In the genomic region with DNA sequence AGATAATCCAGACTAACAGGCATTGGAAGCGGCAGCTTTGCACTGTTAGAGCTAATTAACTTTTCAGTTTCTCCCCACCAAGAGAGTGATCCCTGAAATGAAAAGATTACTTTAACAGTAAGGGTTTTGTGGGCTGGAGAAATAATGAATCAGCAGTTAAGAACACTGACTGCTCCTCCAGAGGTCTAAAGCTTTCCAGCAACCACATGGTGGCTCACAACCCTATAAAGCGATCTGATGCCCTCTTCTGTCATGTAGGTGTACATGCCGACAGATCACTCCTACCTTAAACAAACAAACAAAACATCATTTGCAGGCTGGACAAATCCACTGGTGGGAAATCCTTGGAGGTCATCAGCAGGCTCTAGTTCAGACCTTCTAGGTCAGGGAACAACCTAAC, we compare ENCODE assay signal across 16 mouse cellular contexts. TPM values are rescaled to one million over a fixed set of nuclear protein-coding genes. Genes with fewer than 3 reads are reported as not detected.
A peak's percentile ranks its signal among the peaks of the same experiment; 100 is the strongest.
DNase-seq lines count a peak whose midpoint lies in the region; ATAC-seq and TF ChIP-seq lines count a peak whose summit lies in the region.
"Had no signal": no experiment of that assay in that cellular context is flagged by ENCODE, and none has a peak within 500 bp of the region (broad histone marks: within the 10 kb centered on the region; RNA-seq: fewer than 3 reads in every experiment).

No protein-coding gene starts in this region.

- no peaks in the 10 kb centered on the region for H3K27me3 ChIP-seq in heart, postnatal 0 days (ENCODE audit: control insufficient read depth, insufficient read depth, low read length)
- H3K27me3 ChIP-seq in neural tube, embryonic 15.5 days (replicated peaks) = no peaks in the 10 kb centered on the region
- H3K27me3 ChIP-seq: neural tube, embryonic 12.5 days had no signal

- no peak overlapping the region for H3K4me2 ChIP-seq in heart, postnatal 0 days (ENCODE audit: low read depth, low read length)
- H3K4me2 ChIP-seq in neural tube, embryonic 15.5 days = no peak overlapping the region
- H3K4me2 ChIP-seq: neural tube, embryonic 12.5 days had no signal

- intact Hi-C loops in left cerebral cortex, postnatal 4 days (cut with DNase I) = no loop called here

- no peak overlapping the region for H3K27ac ChIP-seq in heart, postnatal 0 days (ENCODE audit: low read depth)
- no peak overlapping the region for H3K27ac ChIP-seq in neural tube, embryonic 15.5 days (replicated peaks)
- H3K27ac ChIP-seq: hindbrain, embryonic 10.5 days; neural tube, embryonic 12.5 days had no signal

- no peak for TF ChIP-seq EP300 in heart, postnatal 0 days (IDR thresholded peaks at IDR 0.05; ENCODE audit: low read depth)

- H3K4me3 ChIP-seq in heart, postnatal 0 days (ENCODE audit: low read depth, low read length) = no peak overlapping the region
- H3K4me3 ChIP-seq in neural tube, embryonic 15.5 days (replicated peaks) = no peak overlapping the region
- H3K4me3 ChIP-seq: hindbrain, embryonic 10.5 days; neural tube, embryonic 12.5 days had no signal

- DNase-seq in heart, postnatal 0 days (ENCODE audit: low spot score) = no peak
- no peak for DNase-seq in heart, adult 9 months (ENCODE audit: low spot score in 2 of 2)
- DNase-seq in neural tube, embryonic 10.5 days (ENCODE audit: extremely low spot score, low spot score) = no peak
- DNase-seq in left cerebral cortex, postnatal 4 days = no peak
- no peak for DNase-seq in gastrocnemius, adult 8-10 months (ENCODE audit: low spot score in 2 of 2)
- DNase-seq: cerebellum, adult 11 months; kidney, adult 18-20 months; lung, postnatal 10 days; midbrain, embryonic 14.5 days; right cerebral cortex, postnatal 25 days had no signal

- H3K9me3 ChIP-seq in heart, postnatal 0 days (replicated peaks; ENCODE audit: control insufficient read depth, low read length) = no peaks in the 10 kb centered on the region
- no peaks in the 10 kb centered on the region for H3K9me3 ChIP-seq in neural tube, embryonic 15.5 days (replicated peaks)
- H3K9me3 ChIP-seq: hindbrain, embryonic 10.5 days; neural tube, embryonic 12.5 days had no signal

- no peak overlapping the region for H3K9ac ChIP-seq in heart, postnatal 0 days (replicated peaks; ENCODE audit: low read depth, low read length)
- no peak overlapping the region for H3K9ac ChIP-seq in neural tube, embryonic 15.5 days (replicated peaks)
- H3K9ac ChIP-seq: neural tube, embryonic 12.5 days had no signal

- no peaks in the 10 kb centered on the region for H3K36me3 ChIP-seq in heart, postnatal 0 days (replicated peaks; ENCODE audit: control insufficient read depth, insufficient read depth, low read length)
- no peaks in the 10 kb centered on the region for H3K36me3 ChIP-seq in neural tube, embryonic 15.5 days
- H3K36me3 ChIP-seq: hindbrain, embryonic 10.5 days; neural tube, embryonic 12.5 days had no signal

- ATAC-seq in heart, postnatal 0 days (ENCODE audit: insufficient read depth, low read depth) = no peak
- ATAC-seq in neural tube, embryonic 15.5 days (ENCODE audit: low FRiP score) = peak; percentile 63; the same call in 1 of the 2 replicates
- ATAC-seq in granulocyte monocyte progenitor cell, adult 5-6 weeks (replicated peaks; ENCODE audit: poor library complexity, severe bottlenecking) = peak; percentile 62
- ATAC-seq in megakaryocyte-erythroid progenitor cell, adult 5-6 weeks (replicated peaks; ENCODE audit: low FRiP score, low TSS enrichment, poor library complexity, severe bottlenecking) = peak; percentile 89

- H3K4me1 ChIP-seq in heart, postnatal 0 days (ENCODE audit: control insufficient read depth, insufficient read depth) = peaks cover 6% of the 10 kb centered on the region
- H3K4me1 ChIP-seq in neural tube, embryonic 15.5 days = peaks cover 6% of the 10 kb centered on the region

- peak; percentile 42 for TF ChIP-seq CTCF in heart, postnatal 0 days (IDR thresholded peaks at IDR 0.05; ENCODE audit: low read depth)

- 42% methylated on average over 3 of the region's 3 CpGs for WGBS in heart, postnatal 0 days
- 61% methylated on average over 3 of the region's 3 CpGs for WGBS in neural tube, embryonic 15.5 days

RNA-seq across cellular contexts. Expression of gene Zfp324, which starts 10.7 kb away (rescaled TPM):
- 2.9 and 10.9 TPM in 2 replicates for total RNA-seq in heart, postnatal 0 days (2014; rRNA removed; ENCODE audit: low replicate concordance)
- polyA plus RNA-seq in heart, postnatal 0 days (2015; fragmentation: Nextera tagmentation; extraction: Ambion mirVana) = 3.7 and 4.2 TPM in 2 replicates
- polyA plus RNA-seq in neural tube, embryonic 15.5 days (2015; fragmentation: Nextera tagmentation; extraction: Ambion mirVana) = 13.1 and 13.3 TPM in 2 replicates
- total RNA-seq in granulocyte monocyte progenitor cell, adult 5-6 weeks (2014; fragmentation: Nextera tagmentation) = 5.9 and 8.6 TPM in 2 replicates
- 7.6 and 7.8 TPM in 2 replicates for total RNA-seq in granulocyte monocyte progenitor cell, adult 5-6 weeks (2017)
- total RNA-seq in megakaryocyte-erythroid progenitor cell, adult 5-6 weeks (2014; fragmentation: Nextera tagmentation) = 3.7 and 4.3 TPM in 2 replicates
- total RNA-seq in megakaryocyte-erythroid progenitor cell, adult 5-6 weeks (2017) = 3.1 and 7.7 TPM in 2 replicates
- 10 to 100 TPM; 17.5 to 17.8 TPM for total RNA-seq in left cerebral cortex, postnatal 4 days (2021)
- 1 to 10 TPM; 1.3 to 2.7 (median 1.6) TPM for total RNA-seq in gastrocnemius, adult 8-10 months (2022)

RNA-seq across cellular contexts. Expression of gene Zfp446, which starts 22.8 kb away (rescaled TPM):
- total RNA-seq in heart, postnatal 0 days (2014; rRNA removed; ENCODE audit: low replicate concordance) = 2.5 and 6.2 TPM in 2 replicates
- polyA plus RNA-seq in heart, postnatal 0 days (2015; fragmentation: Nextera tagmentation; extraction: Ambion mirVana) = 3.1 and 3.3 TPM in 2 replicates
- 9.1 and 10.3 TPM in 2 replicates for polyA plus RNA-seq in neural tube, embryonic 15.5 days (2015; fragmentation: Nextera tagmentation; extraction: Ambion mirVana)
- total RNA-seq in granulocyte monocyte progenitor cell, adult 5-6 weeks (2014; fragmentation: Nextera tagmentation) = 5.4 and 9.5 TPM in 2 replicates
- total RNA-seq in granulocyte monocyte progenitor cell, adult 5-6 weeks (2017) = 3.0 and 4.0 TPM in 2 replicates
- 6.1 and 9.0 TPM in 2 replicates for total RNA-seq in megakaryocyte-erythroid progenitor cell, adult 5-6 weeks (2014; fragmentation: Nextera tagmentation)
- total RNA-seq in megakaryocyte-erythroid progenitor cell, adult 5-6 weeks (2017) = 1.6 and 1.9 TPM in 2 replicates
- total RNA-seq in left cerebral cortex, postnatal 4 days (2021) = 1 to 10 TPM; 8.6 to 9.0 TPM
- 1 to 10 TPM; 1.1 to 2.3 (median 2.2) TPM for total RNA-seq in gastrocnemius, adult 8-10 months (2022)

RNA-seq across cellular contexts. Expression of gene Rnf225, which starts 27.7 kb away (rescaled TPM):
- not detected in 2 replicates for total RNA-seq in heart, postnatal 0 days (2014; rRNA removed; ENCODE audit: low replicate concordance)
- 0.14 and 0.19 TPM in 2 replicates for polyA plus RNA-seq in heart, postnatal 0 days (2015; fragmentation: Nextera tagmentation; extraction: Ambion mirVana)
- polyA plus RNA-seq in neural tube, embryonic 15.5 days (2015; fragmentation: Nextera tagmentation; extraction: Ambion mirVana) = 0.96 and 1.1 TPM in 2 replicates
- 0.92 and 0.95 TPM in 2 replicates for total RNA-seq in granulocyte monocyte progenitor cell, adult 5-6 weeks (2014; fragmentation: Nextera tagmentation)
- 0.26 and 0.88 TPM in 2 replicates for total RNA-seq in granulocyte monocyte progenitor cell, adult 5-6 weeks (2017)
- total RNA-seq in megakaryocyte-erythroid progenitor cell, adult 5-6 weeks (2014; fragmentation: Nextera tagmentation) = 0.77 and 1.2 TPM in 2 replicates
- total RNA-seq in megakaryocyte-erythroid progenitor cell, adult 5-6 weeks (2017) = 1.6 TPM in 1 of 2 replicates, not detected in the other
- 1 to 10 TPM; 1.2 to 1.6 TPM for total RNA-seq in left cerebral cortex, postnatal 4 days (2021)
- total RNA-seq in gastrocnemius, adult 8-10 months (2022) = under 1 TPM; 0.19 to 0.51 (median 0.42) TPM

RNA-seq across cellular contexts. Expression of gene Rps5, which starts 32.8 kb away (rescaled TPM):
- total RNA-seq in heart, postnatal 0 days (2014; rRNA removed; ENCODE audit: low replicate concordance) = 1,775 and 1,995 TPM in 2 replicates
- polyA plus RNA-seq in heart, postnatal 0 days (2015; fragmentation: Nextera tagmentation; extraction: Ambion mirVana) = 431 and 457 TPM in 2 replicates
- polyA plus RNA-seq in neural tube, embryonic 15.5 days (2015; fragmentation: Nextera tagmentation; extraction: Ambion mirVana) = 564 and 667 TPM in 2 replicates
- total RNA-seq in granulocyte monocyte progenitor cell, adult 5-6 weeks (2014; fragmentation: Nextera tagmentation) = 2,621 and 2,837 TPM in 2 replicates
- total RNA-seq in granulocyte monocyte progenitor cell, adult 5-6 weeks (2017) = 1,142 and 1,421 TPM in 2 replicates
- 3,241 and 3,814 TPM in 2 replicates for total RNA-seq in megakaryocyte-erythroid progenitor cell, adult 5-6 weeks (2014; fragmentation: Nextera tagmentation)
- 1,950 and 2,335 TPM in 2 replicates for total RNA-seq in megakaryocyte-erythroid progenitor cell, adult 5-6 weeks (2017)
- 100 to 1,000 TPM; 784 to 787 TPM for total RNA-seq in left cerebral cortex, postnatal 4 days (2021)
- 100 to 1,000 TPM; 635 to 741 (median 657) TPM for total RNA-seq in gastrocnemius, adult 8-10 months (2022)

RNA-seq across cellular contexts. Expression of gene Slc27a5, which starts 43.1 kb away (rescaled TPM):
- not detected in 2 replicates for total RNA-seq in heart, postnatal 0 days (2014; rRNA removed; ENCODE audit: low replicate concordance)
- not detected in 2 replicates for polyA plus RNA-seq in heart, postnatal 0 days (2015; fragmentation: Nextera tagmentation; extraction: Ambion mirVana)
- polyA plus RNA-seq in neural tube, embryonic 15.5 days (2015; fragmentation: Nextera tagmentation; extraction: Ambion mirVana) = 0.49 and 0.68 TPM in 2 replicates
- total RNA-seq in granulocyte monocyte progenitor cell, adult 5-6 weeks (2014; fragmentation: Nextera tagmentation) = not detected in 2 replicates
- total RNA-seq in granulocyte monocyte progenitor cell, adult 5-6 weeks (2017) = not detected in 2 replicates
- total RNA-seq in megakaryocyte-erythroid progenitor cell, adult 5-6 weeks (2014; fragmentation: Nextera tagmentation) = not detected in 2 replicates
- total RNA-seq in megakaryocyte-erythroid progenitor cell, adult 5-6 weeks (2017) = not detected in 2 replicates
- total RNA-seq in left cerebral cortex, postnatal 4 days (2021) = under 1 TPM; 0.32 to 0.36 TPM
- under 1 TPM in 1 of 4 experiments, not detected in 3; 0.16 TPM for total RNA-seq in gastrocnemius, adult 8-10 months (2022)
- polyA plus RNA-seq: stomach, embryonic 14.5 days had no signal
